Mouse (Mus musculus) testis, adult 2 months (tissue): ENCODE measurements around the gene Olfr905.

Experiments
- CTCF ChIP-seq: fragments of 200-500 bp; IDR thresholded peaks from 2 replicates; pipeline ENCODE4 v1.5.1; 2012; ENCODE audit warnings: low read depth, mild to moderate bottlenecking, inconsistent platforms, low read length, moderate library complexity; ENCODE audit not compliant: control insufficient read depth, insufficient read depth, insufficient replicate concordance
- POLR2A ChIP-seq: fragments of 200-500 bp; IDR thresholded peaks from 2 replicates; pipeline ENCODE4 v1.6.1; 2012; ENCODE audit warnings: low read depth, mild to moderate bottlenecking, inconsistent platforms, low read length, moderate library complexity; ENCODE audit not compliant: control insufficient read depth

DNA sequence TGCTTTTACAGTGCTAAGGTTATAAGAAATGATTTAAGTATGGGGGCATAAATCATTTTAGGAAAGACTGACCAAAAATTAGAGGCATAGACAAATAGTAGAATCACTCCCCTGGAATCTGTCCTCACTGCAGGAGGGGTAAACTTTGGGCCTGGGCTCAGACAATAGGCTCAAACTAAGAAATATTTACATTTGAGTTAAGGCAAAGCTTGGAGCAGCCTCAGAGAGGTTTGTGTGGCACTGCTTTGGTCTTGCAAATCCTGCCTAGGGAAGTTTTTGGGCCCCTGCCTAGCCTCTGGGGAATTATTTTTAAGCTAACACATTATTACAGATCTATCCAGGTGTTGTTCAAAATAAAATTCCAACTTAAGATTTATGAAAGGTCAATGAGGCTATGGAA, 47.1 kb upstream of the Olfr905 start:
- no peak for TF ChIP-seq CTCF
- TF ChIP-seq POLR2A, result no peak
